Mouse (Mus musculus) testis, adult 2 months (tissue): ENCODE data around the gene Ints4. TPM values are rescaled to one million over a fixed set of nuclear protein-coding genes. Genes with fewer than 3 reads are reported as not detected.

Experiments
- H3K27ac ChIP-seq: fragments of 200-500 bp; 2 replicates; pipeline ENCODE4 v1.5.1; 2012; ENCODE audit warnings: low read depth, low read length; ENCODE audit not compliant: control insufficient read depth, insufficient read depth
- H3K27me3 ChIP-seq: fragments of 200-500 bp; 2 replicates; pipeline ENCODE4 v1.6.1; 2012; ENCODE audit warnings: mild to moderate bottlenecking, low read length, moderate library complexity; ENCODE audit not compliant: control insufficient read depth, insufficient read depth
- H3K36me3 ChIP-seq: fragments of 200-500 bp; 2 replicates; pipeline ENCODE4 v1.6.1; 2012; ENCODE audit warnings: mild to moderate bottlenecking, low read length; ENCODE audit not compliant: control insufficient read depth, insufficient read depth
- H3K4me1 ChIP-seq: fragments of 200-500 bp; 2 replicates; pipeline ENCODE4 v1.6.1; 2012; ENCODE audit warnings: low read length; ENCODE audit not compliant: control insufficient read depth, insufficient read depth
- H3K4me3 ChIP-seq: fragments of 200-500 bp; 2 replicates; pipeline ENCODE4 v1.5.1; 2012; ENCODE audit warnings: low read depth, mild to moderate bottlenecking, low read length, moderate library complexity, mixed read lengths; ENCODE audit not compliant: control insufficient read depth
- CTCF ChIP-seq: fragments of 200-500 bp; IDR thresholded peaks from 2 replicates; pipeline ENCODE4 v1.5.1; 2012; ENCODE audit warnings: low read depth, mild to moderate bottlenecking, inconsistent platforms, low read length, moderate library complexity; ENCODE audit not compliant: control insufficient read depth, insufficient read depth, insufficient replicate concordance
- POLR2A ChIP-seq: fragments of 200-500 bp; IDR thresholded peaks from 2 replicates; pipeline ENCODE4 v1.6.1; 2012; ENCODE audit warnings: low read depth, mild to moderate bottlenecking, inconsistent platforms, low read length, moderate library complexity; ENCODE audit not compliant: control insufficient read depth
- polyA plus RNA-seq: library from polyadenylated mRNA; depleted of rRNA; stranded (reverse); fragments of >200 nt; gene quantifications from 2 replicates; pipeline ENCODE4 v1.2.3, GENCODE M21; 2012

The Ints4 gene
- polyA plus RNA-seq, 1 experiment: 69.6 TPM

DNA sequence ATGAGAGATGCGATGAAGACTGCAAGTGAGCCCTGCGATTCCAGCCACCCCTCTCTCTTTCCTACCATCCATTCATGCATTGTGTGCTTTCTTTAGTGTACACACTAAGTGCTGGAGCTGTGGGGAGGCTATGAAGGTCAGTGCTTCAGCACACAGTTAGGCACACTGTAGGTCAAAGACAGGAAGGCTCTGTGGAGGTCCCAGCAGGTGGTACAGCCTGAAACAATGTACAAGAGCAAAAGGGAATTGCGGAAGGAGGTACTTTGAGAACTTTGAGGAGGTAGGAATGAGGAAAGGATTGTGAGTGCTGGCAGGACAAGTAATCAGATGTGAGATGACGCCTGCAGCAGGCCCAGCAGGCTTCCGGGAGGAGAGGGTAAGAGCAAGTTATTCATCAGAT, 54.8 kb downstream of the Ints4 start:
- Histone ChIP-seq H3K36me3 (peaks cover 1% of the 10 kb centered on the region), H3K27me3 (no peaks in the 10 kb centered on the region), H3K4me1 (no peaks in the 10 kb centered on the region), H3K4me3 (no peak overlapping the region), H3K27ac (no peak overlapping the region)
- no peak for TF ChIP-seq CTCF
- TF ChIP-seq POLR2A: no peak

DNA sequence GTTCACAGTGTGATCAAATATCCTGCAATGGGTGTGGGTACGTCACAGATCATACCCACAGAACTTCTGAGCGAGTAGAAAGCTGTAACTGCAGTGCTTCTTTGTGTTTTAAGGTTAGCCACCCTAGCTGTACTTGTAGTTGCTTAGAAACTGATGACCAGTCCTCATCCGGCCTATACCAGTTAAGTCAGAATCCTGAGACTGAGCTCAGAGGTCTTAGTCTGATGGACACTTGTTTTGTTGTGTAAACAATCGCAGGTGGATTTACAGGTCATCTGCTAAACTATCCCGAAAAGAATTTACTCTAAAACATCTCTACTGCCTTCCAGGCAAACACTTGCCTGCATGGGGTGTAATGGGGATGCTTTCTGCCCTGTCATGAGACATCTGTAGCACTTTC, 55.8 kb downstream of the Ints4 start:
- Histone ChIP-seq H3K27me3 (no peaks in the 10 kb centered on the region), H3K36me3 (peaks cover 1% of the 10 kb centered on the region), H3K4me3 (no peak overlapping the region), H3K4me1 (no peaks in the 10 kb centered on the region), H3K27ac (no peak overlapping the region)
- TF ChIP-seq CTCF (no peak), POLR2A (no peak)

DNA sequence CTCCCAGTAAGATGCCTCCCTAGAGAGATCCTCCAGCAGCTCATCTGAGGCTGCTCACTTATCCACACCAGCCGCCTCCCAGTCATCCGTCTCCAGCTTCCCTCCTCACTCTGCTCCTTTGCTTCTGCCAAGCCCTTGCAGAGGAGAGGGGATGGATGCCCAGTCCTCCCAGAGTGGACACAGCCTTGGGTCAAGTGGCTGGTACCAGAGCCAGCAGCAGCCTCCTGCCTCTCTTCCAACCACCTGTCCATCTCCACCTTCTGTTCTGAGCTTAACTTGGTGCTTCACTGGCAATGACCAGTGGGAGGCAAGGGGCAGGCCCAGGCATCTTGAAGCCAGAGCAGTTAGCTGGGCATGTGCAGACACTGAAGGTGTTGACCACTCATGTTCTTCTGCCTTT, 65.7 kb downstream of the Ints4 start:
- Histone ChIP-seq H3K4me3 (no peak overlapping the region), H3K27ac (no peak overlapping the region), H3K36me3 (no peaks in the 10 kb centered on the region), H3K4me1 (no peaks in the 10 kb centered on the region), H3K27me3 (no peaks in the 10 kb centered on the region)
- TF ChIP-seq POLR2A (no peak), CTCF (no peak)

DNA sequence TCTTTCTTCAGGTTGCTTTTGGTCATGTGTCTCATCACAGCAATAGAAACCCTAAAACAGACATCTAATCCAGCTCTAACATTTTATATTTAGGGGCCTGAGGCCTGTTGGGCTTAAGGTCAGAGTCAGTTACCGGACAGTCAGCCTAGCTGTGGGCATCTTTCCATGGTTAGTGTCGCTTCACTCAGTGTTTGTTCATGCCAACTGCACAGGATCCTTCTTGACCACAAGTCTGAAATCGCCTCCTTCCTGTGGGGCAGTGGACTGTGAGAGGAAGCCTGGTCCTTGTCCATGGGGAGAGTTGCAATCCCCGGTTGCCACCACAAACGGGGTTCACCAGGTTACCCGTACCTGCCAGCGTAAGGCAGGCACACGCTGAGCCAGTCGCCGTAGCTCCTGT, 68.5 kb downstream of the Ints4 start:
- H3K27me3 ChIP-seq: no peaks in the 10 kb centered on the region

DNA sequence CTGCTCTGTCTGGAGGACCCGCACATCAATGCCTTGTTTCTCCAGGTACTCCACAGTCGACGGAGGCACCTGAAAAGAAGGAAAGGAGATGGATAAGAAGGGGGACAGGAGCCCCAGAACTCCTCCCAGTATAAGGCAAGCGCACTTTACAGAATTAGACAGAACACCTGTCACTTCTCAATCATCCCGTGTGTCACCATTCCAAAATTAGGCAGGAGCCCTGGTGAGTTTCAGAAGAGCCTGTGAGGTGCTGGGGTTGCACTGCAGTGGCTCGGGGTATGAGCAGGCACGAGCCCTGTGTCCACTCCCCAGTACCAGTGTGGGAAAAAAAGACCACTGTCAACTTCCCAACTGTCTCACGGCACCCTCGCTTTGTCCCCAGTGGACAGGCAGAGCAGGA, 69.9 kb downstream of the Ints4 start:
- TF ChIP-seq POLR2A: no peak
- no peak for TF ChIP-seq CTCF

More for the DNA sequence above, 68.5 kb downstream of the Ints4 start:
- TF ChIP-seq CTCF (no peak), POLR2A (no peak)
- H3K27ac ChIP-seq: no peak overlapping the region
- no peaks in the 10 kb centered on the region for H3K4me1 ChIP-seq
- H3K36me3 ChIP-seq: no peaks in the 10 kb centered on the region; the same call in 1 of the 2 replicates
- no peak overlapping the region for H3K4me3 ChIP-seq

DNA sequence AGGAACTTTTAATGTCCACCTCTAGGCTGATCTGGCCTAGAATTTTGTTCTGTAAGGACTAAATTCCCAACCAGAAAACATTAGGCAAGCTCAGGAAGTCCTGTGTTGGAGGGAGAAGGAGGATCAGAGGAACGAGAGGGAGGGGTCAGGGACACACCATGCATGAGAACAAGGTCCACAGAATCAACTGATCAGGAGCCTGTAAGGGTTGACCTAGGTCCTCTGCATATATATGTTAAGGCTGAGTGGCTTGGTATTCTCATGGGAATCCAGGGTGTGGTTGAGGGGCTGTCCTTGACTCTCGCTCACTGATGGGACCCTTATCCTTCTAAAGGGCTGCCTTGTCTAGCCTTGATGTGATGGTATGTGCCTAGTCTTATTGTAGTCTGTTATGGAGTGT, 82.8 kb downstream of the Ints4 start:
- no peaks in the 10 kb centered on the region for H3K36me3 ChIP-seq
- H3K4me3 ChIP-seq: no peak overlapping the region
- no peaks in the 10 kb centered on the region for H3K4me1 ChIP-seq
- no peaks in the 10 kb centered on the region for H3K27me3 ChIP-seq
- TF ChIP-seq POLR2A (no peak), CTCF (no peak)
- no peak overlapping the region for H3K27ac ChIP-seq

More for the DNA sequence above, 69.9 kb downstream of the Ints4 start:
- Histone ChIP-seq H3K27me3 (no peaks in the 10 kb centered on the region), H3K4me1 (no peaks in the 10 kb centered on the region), H3K27ac (no peak overlapping the region), H3K4me3 (no peak overlapping the region), H3K36me3 (no peaks in the 10 kb centered on the region; the same call in 1 of the 2 replicates)

DNA sequence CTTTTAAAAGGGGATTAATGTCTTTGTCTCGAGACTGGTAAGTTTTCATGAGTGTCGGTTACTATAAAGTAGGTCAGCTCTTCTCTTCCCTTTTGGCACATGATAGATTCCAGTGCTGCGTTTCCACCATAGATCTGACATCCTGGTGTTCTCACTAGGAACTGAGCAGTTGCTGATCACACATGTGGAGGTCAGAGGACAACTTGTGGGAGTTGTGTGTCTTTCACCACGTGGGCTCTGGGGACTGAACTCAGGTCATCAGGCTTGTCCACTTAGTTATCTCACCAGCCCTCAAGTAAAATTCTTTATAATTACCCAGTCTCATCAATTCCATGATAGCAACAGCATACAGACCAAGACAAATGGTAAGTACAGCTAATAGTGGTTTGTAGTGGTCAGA, 88.6 kb downstream of the Ints4 start:
- Histone ChIP-seq H3K27me3 (no peaks in the 10 kb centered on the region), H3K4me3 (no peak overlapping the region), H3K36me3 (no peaks in the 10 kb centered on the region), H3K27ac (no peak overlapping the region), H3K4me1 (no peaks in the 10 kb centered on the region)
- no peak for TF ChIP-seq CTCF
- no peak for TF ChIP-seq POLR2A

DNA sequence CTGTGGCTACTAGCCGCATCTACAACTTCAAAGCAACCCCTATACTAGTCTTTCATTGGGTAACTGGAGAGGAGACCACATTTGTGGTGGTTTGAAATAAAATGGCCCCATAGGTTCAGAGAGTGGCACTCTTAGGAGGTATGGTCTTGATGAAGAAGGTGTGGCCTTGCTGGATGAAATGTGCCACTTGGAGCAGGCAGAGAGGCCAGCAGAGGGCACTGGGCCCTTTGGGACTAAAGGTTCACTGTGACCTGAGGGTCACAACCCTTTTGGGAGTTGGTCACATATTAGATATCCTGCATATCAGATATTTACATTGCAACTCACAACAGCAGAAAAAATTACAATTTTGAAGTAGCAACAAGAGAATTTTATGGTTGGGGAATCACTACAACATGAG, 89.6 kb downstream of the Ints4 start:
- no peak overlapping the region for H3K4me3 ChIP-seq
- H3K4me1 ChIP-seq: no peaks in the 10 kb centered on the region
- H3K27me3 ChIP-seq: no peaks in the 10 kb centered on the region
- H3K27ac ChIP-seq: no peak overlapping the region
- no peak for TF ChIP-seq POLR2A
- TF ChIP-seq CTCF: no peak
- no peaks in the 10 kb centered on the region for H3K36me3 ChIP-seq
